7 mouse cellular contexts compared by ENCODE assay signal in genomic region chr6:91514737-91515362, GRCm38 (mm10). TPM values are rescaled to one million over a fixed set of nuclear protein-coding genes. Genes with fewer than 3 reads are reported as not detected.
DNase-seq lines count a peak whose midpoint lies in the region; ATAC-seq and TF ChIP-seq lines count a peak whose summit lies in the region.

No protein-coding gene starts in this region.

- peak overlapping the region; percentile 58; the same call in 1 of the 2 replicates for H3K27ac ChIP-seq in lung, embryonic 14.5 days (ENCODE audit: low read depth)
- H3K27ac ChIP-seq in embryonic facial prominence, embryonic 10.5 days (replicated peaks) = peak overlapping the region; percentile 94
- no peak overlapping the region for H3K27ac ChIP-seq in neural tube, embryonic 12.5 days

- no peak for ATAC-seq in lung, embryonic 14.5 days (ENCODE audit: insufficient read depth)
- ATAC-seq in neural tube, embryonic 12.5 days (ENCODE audit: low FRiP score, low read depth) = peak; percentile 45

- H3K9ac ChIP-seq in lung, embryonic 14.5 days = peak overlapping the region; percentile 68
- H3K9ac ChIP-seq in neural tube, embryonic 12.5 days = peak overlapping the region; percentile 68; the same call in 1 of the 2 replicates

- no peaks in the 10 kb centered on the region for H3K9me3 ChIP-seq in lung, embryonic 14.5 days (ENCODE audit: low read depth, low read length)
- no peaks in the 10 kb centered on the region for H3K9me3 ChIP-seq in embryonic facial prominence, embryonic 10.5 days
- H3K9me3 ChIP-seq in neural tube, embryonic 12.5 days = no peaks in the 10 kb centered on the region

- WGBS in lung, embryonic 14.5 days = 19% methylated on average over 10 of the region's 10 CpGs
- WGBS in embryonic facial prominence, embryonic 10.5 days = 36% methylated on average over 10 of the region's 10 CpGs
- 30% methylated on average over 10 of the region's 10 CpGs for WGBS in neural tube, embryonic 12.5 days

- peak overlapping the region; percentile 91 for H3K4me3 ChIP-seq in lung, embryonic 14.5 days (ENCODE audit: low read depth, low read length)
- H3K4me3 ChIP-seq in embryonic facial prominence, embryonic 10.5 days = peak overlapping the region; percentile 95
- peak overlapping the region; percentile 79 for H3K4me3 ChIP-seq in neural tube, embryonic 12.5 days

- H3K27me3 ChIP-seq in lung, embryonic 14.5 days (ENCODE audit: insufficient read depth, low read length) = no peaks in the 10 kb centered on the region
- H3K27me3 ChIP-seq in embryonic facial prominence, embryonic 10.5 days (replicated peaks; ENCODE audit: low read depth, poor library complexity, severe bottlenecking) = no peaks in the 10 kb centered on the region
- no peaks in the 10 kb centered on the region for H3K27me3 ChIP-seq in neural tube, embryonic 12.5 days (replicated peaks)

- TF ChIP-seq CTCF in lung, embryonic 14.5 days (IDR thresholded peaks at IDR 0.05; ENCODE audit: low read depth) = no peak

- peak overlapping the region; percentile 81 for H3K4me2 ChIP-seq in lung, embryonic 14.5 days
- H3K4me2 ChIP-seq in neural tube, embryonic 12.5 days (replicated peaks) = peak overlapping the region; percentile 86

- peak; percentile 30 for DNase-seq in lung, embryonic 14.5 days
- DNase-seq in lung, postnatal 14 days = no peak
- no peak for DNase-seq in embryonic facial prominence, embryonic 10.5 days (ENCODE audit: low spot score)
- peak; percentile 25 for DNase-seq in kidney, postnatal 10 days
- DNase-seq in adipocyte (ENCODE audit: low spot score) = no peak
- DNase-seq in cerebellum, adult 11 months = no peak

- H3K36me3 ChIP-seq in lung, embryonic 14.5 days (ENCODE audit: insufficient read depth) = peaks cover 33% of the 10 kb centered on the region
- peaks cover 53% of the 10 kb centered on the region for H3K36me3 ChIP-seq in embryonic facial prominence, embryonic 10.5 days (replicated peaks)
- H3K36me3 ChIP-seq in neural tube, embryonic 12.5 days = peaks cover 25% of the 10 kb centered on the region

- H3K4me1 ChIP-seq in lung, embryonic 14.5 days (ENCODE audit: insufficient read depth) = peaks cover 15% of the 10 kb centered on the region; the same call in 1 of the 2 replicates
- H3K4me1 ChIP-seq in embryonic facial prominence, embryonic 10.5 days = peaks cover 32% of the 10 kb centered on the region
- H3K4me1 ChIP-seq in neural tube, embryonic 12.5 days = peaks cover 18% of the 10 kb centered on the region

RNA-seq across cellular contexts. Expression of gene Xpc, which starts 0.8 kb away (rescaled TPM):
- polyA plus RNA-seq in lung, embryonic 14.5 days (2014; fragmentation: Nextera tagmentation; extraction: Ambion mirVana) = 15.4 and 17.9 TPM in 2 replicates
- polyA plus RNA-seq in embryonic facial prominence, embryonic 10.5 days (2016; fragmentation: Nextera tagmentation; extraction: Ambion mirVana) = 26.7 and 27.3 TPM in 2 replicates
- polyA plus RNA-seq in neural tube, embryonic 12.5 days (2016; fragmentation: Nextera tagmentation; extraction: Ambion mirVana) = 25.4 and 27.0 TPM in 2 replicates

RNA-seq across cellular contexts. Expression of gene Lsm3, which starts 0.9 kb away (rescaled TPM):
- polyA plus RNA-seq in lung, embryonic 14.5 days (2014; fragmentation: Nextera tagmentation; extraction: Ambion mirVana) = 325 TPM in 2 replicates
- polyA plus RNA-seq in embryonic facial prominence, embryonic 10.5 days (2016; fragmentation: Nextera tagmentation; extraction: Ambion mirVana) = 444 and 453 TPM in 2 replicates
- polyA plus RNA-seq in neural tube, embryonic 12.5 days (2016; fragmentation: Nextera tagmentation; extraction: Ambion mirVana) = 197 and 199 TPM in 2 replicates

RNA-seq across cellular contexts. Expression of gene Tmem43, which starts 41.3 kb away (rescaled TPM):
- polyA plus RNA-seq in lung, embryonic 14.5 days (2014; fragmentation: Nextera tagmentation; extraction: Ambion mirVana) = 57.6 and 57.9 TPM in 2 replicates
- polyA plus RNA-seq in embryonic facial prominence, embryonic 10.5 days (2016; fragmentation: Nextera tagmentation; extraction: Ambion mirVana) = 62.5 and 66.1 TPM in 2 replicates
- 47.7 and 51.6 TPM in 2 replicates for polyA plus RNA-seq in neural tube, embryonic 12.5 days (2016; fragmentation: Nextera tagmentation; extraction: Ambion mirVana)

RNA-seq across cellular contexts. Expression of gene Chchd4, which starts 41.5 kb away (rescaled TPM):
- 28.7 and 32.0 TPM in 2 replicates for polyA plus RNA-seq in lung, embryonic 14.5 days (2014; fragmentation: Nextera tagmentation; extraction: Ambion mirVana)
- polyA plus RNA-seq in embryonic facial prominence, embryonic 10.5 days (2016; fragmentation: Nextera tagmentation; extraction: Ambion mirVana) = 35.3 and 38.2 TPM in 2 replicates
- 22.4 and 23.0 TPM in 2 replicates for polyA plus RNA-seq in neural tube, embryonic 12.5 days (2016; fragmentation: Nextera tagmentation; extraction: Ambion mirVana)

Comparison
In these comparisons a context has a peak if more than half of its experiments do, and no peak if none do; other contexts are left out.
1. DNase-seq: peak in lung, embryonic 14.5 days (single experiment) and kidney, postnatal 10 days (single experiment); none in lung, postnatal 14 days (single experiment), embryonic facial prominence, embryonic 10.5 days (single experiment), adipocyte (single experiment) and cerebellum, adult 11 months (single experiment).
2. Peak in every context shown above with its lines, with median percentiles within 50 percentile points of each other: H3K4me3 ChIP-seq.